Mouse (Mus musculus): ENCODE data around the gene 1810013L24Rik. TPM values are rescaled to one million over a fixed set of nuclear protein-coding genes. Genes with fewer than 3 reads are reported as not detected.

1810013L24Rik gene
- total RNA-seq, 2 experiments from 2014 or later = 97.2 to 125 TPM

DNA sequence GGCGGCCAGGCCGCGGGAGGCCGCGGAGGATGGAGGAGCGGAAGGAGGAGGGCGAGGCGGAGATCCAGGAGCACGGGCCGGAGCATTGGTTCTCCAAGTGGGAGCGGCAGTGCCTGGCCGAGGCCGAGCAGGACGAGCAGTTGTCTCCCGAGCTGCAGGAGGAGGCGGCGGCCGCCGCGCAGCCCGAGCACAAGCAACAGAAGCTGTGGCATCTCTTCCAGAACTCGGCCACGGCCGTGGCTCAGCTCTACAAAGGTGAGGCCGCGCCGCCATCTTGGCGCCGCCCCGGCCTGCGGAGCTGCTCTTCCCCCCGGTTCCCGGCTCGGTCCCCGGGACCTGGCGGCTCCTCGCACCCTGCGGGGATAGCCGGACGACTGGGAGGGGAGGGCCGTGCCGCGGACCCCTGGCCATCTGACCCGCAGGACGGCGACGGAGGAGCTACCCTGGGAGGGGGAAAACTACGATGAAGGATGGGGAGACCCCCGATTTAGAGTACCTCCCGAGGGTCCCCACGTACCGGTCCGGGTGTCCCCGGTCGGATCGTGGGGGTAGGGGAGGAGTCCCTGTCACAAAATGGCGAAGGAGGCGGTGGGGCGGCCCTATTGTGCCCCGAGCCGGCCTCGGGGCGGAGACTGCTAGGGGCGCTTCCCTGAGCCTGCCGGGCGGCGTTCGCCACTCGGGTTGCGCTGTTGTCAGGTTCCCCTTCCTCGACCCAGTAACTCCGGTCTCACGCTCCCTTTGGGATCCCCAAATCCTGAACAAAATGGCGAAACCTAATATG lies 721 bp downstream of the 1810013L24Rik start:
- intact Hi-C loops (cut with DNase I) = loop anchor here (1.0 kb wide), 1 partner anchor 13 kb away; no protein-coding TSS in a partner anchor

GRCm38 (mm10) chr16:8831241-8831640 lies 1.3 kb downstream of the 1810013L24Rik start:
- no peak for DNase-seq (ENCODE audit: low spot score)
- intact Hi-C loops (cut with DNase I) = no loop called here

More for the DNA sequence above, 721 bp downstream of the 1810013L24Rik start:
- DNase-seq (ENCODE audit: low spot score) = peak; percentile 63

GRCm38 (mm10) chr16:8836876-8837275 lies 7.0 kb downstream of the 1810013L24Rik start:
- intact Hi-C loops (cut with DNase I) = no loop called here

GRCm38 (mm10) chr16:8837595-8837994 lies 7.7 kb downstream of the 1810013L24Rik start:
- intact Hi-C loops (cut with DNase I) = no loop called here

More at GRCm38 (mm10) chr16:8836876-8837275, 7.0 kb downstream of the 1810013L24Rik start:
- no peak for DNase-seq (ENCODE audit: low spot score)

GRCm38 (mm10) chr16:8838921-8839320 lies 9.0 kb downstream of the 1810013L24Rik start:
- DNase-seq (ENCODE audit: low spot score) = no peak
- intact Hi-C loops (cut with DNase I) = no loop called here

More at GRCm38 (mm10) chr16:8837595-8837994, 7.7 kb downstream of the 1810013L24Rik start:
- DNase-seq (ENCODE audit: low spot score) = no peak

DNA sequence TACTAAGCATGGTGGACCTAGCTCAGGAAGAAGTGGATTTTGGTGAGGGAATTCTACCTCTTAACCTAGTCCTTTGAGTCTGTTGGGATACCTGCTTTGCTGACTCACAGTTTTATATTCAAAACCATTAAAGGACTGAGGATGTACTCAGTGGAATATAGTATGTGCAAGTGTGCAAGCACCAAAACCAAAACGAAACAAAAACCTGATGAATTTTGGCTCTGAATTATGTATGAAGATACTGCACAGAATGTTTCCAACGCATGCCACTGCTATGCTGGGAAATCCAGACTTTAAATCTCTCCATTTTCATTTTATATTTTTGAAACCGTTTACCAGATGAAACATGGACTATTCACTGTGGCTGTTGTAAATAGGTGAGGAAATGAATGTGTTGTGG lies 10.7 kb downstream of the 1810013L24Rik start:
- no peak for DNase-seq (ENCODE audit: low spot score)
- intact Hi-C loops (cut with DNase I) = no loop called here

GRCm38 (mm10) chr16:8842962-8843361 lies 13.1 kb downstream of the 1810013L24Rik start:
- intact Hi-C loops (cut with DNase I) = loop anchor here (1.0 kb wide), 1 partner anchor 13 kb away; the partner anchor contains the start of gene 1810013L24Rik

GRCm38 (mm10) chr16:8843580-8844175 lies 13.8 kb downstream of the 1810013L24Rik start:
- DNase-seq (ENCODE audit: low spot score) = no peak
- intact Hi-C loops (cut with DNase I) = loop anchor here (1.0 to 2.0 kb wide), 2 partner anchors 13 to 19 kb away; partner anchors contain the start of gene 1810013L24Rik

More at GRCm38 (mm10) chr16:8842962-8843361, 13.1 kb downstream of the 1810013L24Rik start:
- DNase-seq (ENCODE audit: low spot score) = no peak

GRCm38 (mm10) chr16:8845986-8846385 lies 16.1 kb downstream of the 1810013L24Rik start:
- intact Hi-C loops (cut with DNase I) = loop anchor here (2.0 kb wide), 1 partner anchor 17 kb away; no protein-coding TSS in a partner anchor
- no peak for DNase-seq (ENCODE audit: low spot score)

- intact Hi-C loops (cut with DNase I) = no loop called here
- no peak for DNase-seq (ENCODE audit: low spot score)
Observed at GRCm38 (mm10) chr16:8848309-8849068, 18.6 kb downstream of the 1810013L24Rik start.

- DNase-seq (ENCODE audit: low spot score) = no peak
- intact Hi-C loops (cut with DNase I) = no loop called here
Observed at GRCm38 (mm10) chr16:8849929-8850328, 20.0 kb downstream of the 1810013L24Rik start.

- intact Hi-C loops (cut with DNase I) = no loop called here
- no peak for DNase-seq (ENCODE audit: low spot score)
Observed at GRCm38 (mm10) chr16:8855143-8855542, 25.2 kb downstream of the 1810013L24Rik start.

DNA sequence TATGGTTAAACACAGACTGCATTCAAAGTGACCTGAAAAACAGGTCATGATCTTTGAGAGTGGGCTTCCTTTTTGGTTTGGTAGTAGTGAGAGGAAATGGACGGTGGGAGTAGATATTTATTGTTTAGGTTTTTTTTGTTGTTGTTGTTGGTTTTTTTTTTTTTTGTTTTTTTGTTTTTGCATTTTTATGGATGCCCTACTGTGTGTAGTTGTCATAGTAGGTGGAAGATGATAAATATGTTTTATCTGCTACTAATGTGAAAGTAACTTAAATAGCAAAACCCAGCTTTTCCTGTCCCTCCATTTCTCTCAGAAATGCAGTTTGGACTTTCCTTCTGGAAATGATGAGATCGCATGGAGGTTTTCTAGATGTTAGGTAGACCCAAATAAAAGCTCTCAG lies 26.9 kb downstream of the 1810013L24Rik start:
- intact Hi-C loops (cut with DNase I) = no loop called here
- no peak for DNase-seq (ENCODE audit: low spot score)

GRCm38 (mm10) chr16:8862336-8862987 lies 32.6 kb downstream of the 1810013L24Rik start:
- intact Hi-C loops (cut with DNase I) = loop anchor here (2.0 kb wide), 1 partner anchor 18 kb away; no protein-coding TSS in a partner anchor
- DNase-seq (ENCODE audit: low spot score) = no peak

GRCm38 (mm10) chr16:8864223-8864631 lies 34.3 kb downstream of the 1810013L24Rik start:
- intact Hi-C loops (cut with DNase I) = no loop called here
- DNase-seq (ENCODE audit: low spot score) = peak; percentile 23

DNA sequence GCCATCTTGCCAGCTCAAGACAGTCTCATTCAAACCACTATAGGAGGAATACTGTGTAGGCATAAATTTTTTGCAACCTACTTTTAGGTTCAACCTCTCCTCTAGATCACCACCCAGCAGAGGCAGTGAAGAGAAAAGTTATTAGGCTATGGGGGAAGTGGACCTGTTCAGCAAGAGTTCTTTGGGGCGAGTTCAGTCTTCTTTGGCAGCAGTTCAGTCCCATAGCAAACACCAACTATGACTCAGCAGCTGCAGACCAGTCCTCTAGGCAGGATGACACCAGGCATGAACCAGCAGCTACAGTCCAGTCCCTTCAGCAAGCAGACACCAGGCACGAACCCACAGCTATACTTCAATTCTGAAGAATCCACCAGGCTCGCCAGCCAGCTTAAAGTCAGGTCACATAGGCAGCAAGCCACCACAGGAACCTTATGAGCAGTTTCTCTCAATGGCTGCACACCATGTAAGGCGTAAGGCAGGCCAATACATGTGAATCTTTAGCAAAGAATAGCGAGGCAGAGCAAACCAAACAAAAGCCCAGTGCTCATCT lies 37.6 kb downstream of the 1810013L24Rik start:
- intact Hi-C loops (cut with DNase I) = loop anchor here (5.0 kb wide), 1 partner anchor 40 kb away; no protein-coding TSS in a partner anchor
- no peak for DNase-seq (ENCODE audit: low spot score)

DNA sequence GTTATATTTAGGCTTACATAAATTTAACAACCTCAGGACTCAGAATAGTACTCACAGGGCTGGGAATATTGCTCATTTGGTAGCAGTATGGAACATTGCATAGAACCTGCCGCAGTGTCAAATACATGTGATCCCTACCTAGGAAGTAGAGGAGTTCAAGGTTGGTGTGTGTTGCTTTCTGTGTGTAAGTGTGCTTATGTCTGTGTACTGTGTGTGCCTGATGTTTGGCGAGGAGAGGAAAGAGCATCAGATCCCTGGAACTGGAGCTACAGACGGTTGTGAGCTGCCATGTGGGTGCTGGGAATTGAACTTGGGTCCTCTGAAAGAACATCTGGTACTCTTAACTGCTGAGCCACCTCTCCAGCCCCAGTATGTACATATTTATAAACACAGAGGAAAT lies 38.6 kb downstream of the 1810013L24Rik start:
- DNase-seq (ENCODE audit: low spot score) = no peak
- intact Hi-C loops (cut with DNase I) = loop anchor here (2.0 to 5.0 kb wide), 3 partner anchors 41 to 456 kb away; no protein-coding TSS in a partner anchor

DNA sequence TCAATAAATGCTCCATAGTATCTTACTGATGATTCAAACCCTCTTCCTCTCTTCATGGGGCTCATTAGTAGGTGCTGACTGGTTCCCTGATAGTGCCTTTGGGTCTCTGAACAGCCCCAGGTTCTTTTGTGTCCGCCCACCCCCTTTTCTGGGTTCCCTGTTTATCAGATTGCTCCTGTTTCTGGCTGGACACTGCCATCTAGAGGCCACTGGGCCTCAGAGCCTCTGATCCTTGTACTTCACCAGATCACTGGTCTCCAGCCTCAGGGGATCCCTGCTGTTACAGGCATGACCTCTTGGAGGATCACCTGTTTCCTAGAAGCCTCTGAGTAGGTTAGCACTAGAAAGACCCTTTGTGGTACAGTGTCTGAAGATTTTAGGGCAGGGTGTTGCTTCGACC lies 39.8 kb downstream of the 1810013L24Rik start:
- DNase-seq (ENCODE audit: low spot score) = peak; percentile 33
- intact Hi-C loops (cut with DNase I) = loop anchor here (1.0 to 5.0 kb wide), 5 partner anchors 42 to 457 kb away; no protein-coding TSS in a partner anchor

DNA sequence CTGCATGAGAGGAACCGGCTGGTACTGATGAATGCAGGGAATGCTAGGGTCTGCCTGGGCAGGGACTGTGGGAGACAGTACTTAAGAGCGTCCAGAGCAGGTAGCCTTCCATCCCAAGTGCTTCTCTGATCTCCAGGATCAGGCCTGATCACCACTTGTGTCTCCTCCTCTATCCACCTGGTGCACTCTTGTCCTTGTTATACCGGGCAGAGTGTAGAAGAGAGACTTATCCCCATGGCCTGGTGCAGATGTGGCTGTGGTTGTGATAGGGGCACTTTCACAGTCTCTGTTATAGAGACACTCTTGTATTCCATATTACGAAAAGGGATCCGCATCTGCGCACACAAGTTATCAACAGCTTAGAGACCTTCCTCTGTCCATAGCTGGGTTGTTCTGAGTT lies 41.5 kb downstream of the 1810013L24Rik start:
- intact Hi-C loops (cut with DNase I) = loop anchor here (5.0 kb wide), 1 partner anchor 379 kb away; no protein-coding TSS in a partner anchor
- DNase-seq (ENCODE audit: low spot score) = no peak
